In genomic region chr3:55044601-55045370, GRCm38 (mm10) we compare ENCODE assay signal across 10 mouse cellular contexts. TPM values are rescaled to one million over a fixed set of nuclear protein-coding genes. Genes with fewer than 3 reads are reported as not detected.
A peak's percentile ranks its signal among the peaks of the same experiment; 100 is the strongest.
DNase-seq lines count a peak whose midpoint lies in the region; ATAC-seq and TF ChIP-seq lines count a peak whose summit lies in the region.
"Had no signal": no experiment of that assay in that cellular context is flagged by ENCODE, and none has a peak within 500 bp of the region (broad histone marks: within the 10 kb centered on the region; RNA-seq: fewer than 3 reads in every experiment).

No protein-coding gene starts in this region.

- no peaks in the 10 kb centered on the region for H3K9me3 ChIP-seq in lung, embryonic 14.5 days (ENCODE audit: low read depth, low read length)
- H3K9me3 ChIP-seq in hindbrain, embryonic 14.5 days (ENCODE audit: control insufficient read depth, low read length) = no peaks in the 10 kb centered on the region

- H3K4me3 ChIP-seq in lung, embryonic 14.5 days (ENCODE audit: low read depth, low read length) = no peak overlapping the region
- no peak overlapping the region for H3K4me3 ChIP-seq in hindbrain, embryonic 14.5 days (replicated peaks; ENCODE audit: low read length)

- 37% methylated on average over 8 of the region's 8 CpGs for WGBS in lung, embryonic 14.5 days
- 56% methylated on average over 8 of the region's 8 CpGs for WGBS in hindbrain, embryonic 14.5 days

- no peak overlapping the region for H3K9ac ChIP-seq in lung, embryonic 14.5 days
- H3K9ac ChIP-seq in hindbrain, embryonic 14.5 days = no peak overlapping the region

- no peak overlapping the region for H3K4me2 ChIP-seq in lung, embryonic 14.5 days
- H3K4me2 ChIP-seq in hindbrain, embryonic 14.5 days (replicated peaks) = no peak overlapping the region

- H3K27ac ChIP-seq in lung, embryonic 14.5 days (ENCODE audit: low read depth) = no peak overlapping the region
- H3K27ac ChIP-seq in hindbrain, embryonic 14.5 days = no peak overlapping the region
- H3K27ac ChIP-seq: macrophage had no signal

- no peaks in the 10 kb centered on the region for H3K36me3 ChIP-seq in lung, embryonic 14.5 days (ENCODE audit: insufficient read depth)
- no peaks in the 10 kb centered on the region for H3K36me3 ChIP-seq in hindbrain, embryonic 14.5 days (replicated peaks; ENCODE audit: control insufficient read depth, insufficient read depth)

- peak; percentile 92 for ATAC-seq in lung, embryonic 14.5 days (ENCODE audit: insufficient read depth)
- ATAC-seq in hindbrain, embryonic 14.5 days (ENCODE audit: low FRiP score) = no peak

- no peaks in the 10 kb centered on the region for H3K4me1 ChIP-seq in lung, embryonic 14.5 days (ENCODE audit: insufficient read depth)
- H3K4me1 ChIP-seq in hindbrain, embryonic 14.5 days (replicated peaks; ENCODE audit: control insufficient read depth, insufficient read depth, low read length) = peaks cover 6% of the 10 kb centered on the region; the same call in 1 of the 2 replicates

- no peaks in the 10 kb centered on the region for H3K27me3 ChIP-seq in lung, embryonic 14.5 days (ENCODE audit: insufficient read depth, low read length)
- no peaks in the 10 kb centered on the region for H3K27me3 ChIP-seq in hindbrain, embryonic 14.5 days (ENCODE audit: control insufficient read depth, insufficient read depth, low read length)

- TF ChIP-seq CTCF in lung, embryonic 14.5 days (IDR thresholded peaks at IDR 0.05; ENCODE audit: low read depth) = no peak

- peak; percentile 20 for DNase-seq in embryo, embryonic 11 days
- DNase-seq in embryo, embryonic 10 days (ENCODE audit: low spot score) = no peak
- DNase-seq in lung, embryonic 14.5 days = peak; percentile 78
- no peak for DNase-seq in lung, postnatal 25 days (ENCODE audit: low spot score)
- DNase-seq in hindbrain, embryonic 14.5 days (ENCODE audit: low spot score) = peak; percentile 55
- DNase-seq in mesoderm, embryonic 11.5 days (ENCODE audit: low read depth, low spot score) = peak; percentile 42
- DNase-seq in T-cell, adult 2 months (ENCODE audit: low spot score) = no peak
- no peak for DNase-seq in MN1 (ENCODE audit: low spot score)

RNA-seq across cellular contexts. Expression of gene Ccna1, which starts 10.5 kb away (rescaled TPM):
- 1.4 and 1.5 TPM in 2 replicates for polyA plus RNA-seq in lung, embryonic 14.5 days (2014; fragmentation: Nextera tagmentation; extraction: Ambion mirVana)
- 1.5 and 1.7 TPM in 2 replicates for polyA plus RNA-seq in hindbrain, embryonic 14.5 days (2014; fragmentation: Nextera tagmentation; extraction: Ambion mirVana)
- polyA plus RNA-seq: C2C12, macrophage had no signal

Comparison
In these comparisons a context has a peak if more than half of its experiments do, and no peak if none do; other contexts are left out.
1. DNase-seq: peak in embryo, embryonic 11 days (single experiment), lung, embryonic 14.5 days (single experiment), hindbrain, embryonic 14.5 days (single experiment) and mesoderm, embryonic 11.5 days (single experiment); none in embryo, embryonic 10 days (single experiment), lung, postnatal 25 days (single experiment), T-cell, adult 2 months (single experiment) and MN1 (single experiment).